Mouse (Mus musculus): ENCODE data around the gene Tsga13. TPM values are rescaled to one million over a fixed set of nuclear protein-coding genes. Genes with fewer than 3 reads are reported as not detected.

The Tsga13 gene
- polyA plus RNA-seq, 1 experiment from 2014 or later: 0.22 TPM

DNA sequence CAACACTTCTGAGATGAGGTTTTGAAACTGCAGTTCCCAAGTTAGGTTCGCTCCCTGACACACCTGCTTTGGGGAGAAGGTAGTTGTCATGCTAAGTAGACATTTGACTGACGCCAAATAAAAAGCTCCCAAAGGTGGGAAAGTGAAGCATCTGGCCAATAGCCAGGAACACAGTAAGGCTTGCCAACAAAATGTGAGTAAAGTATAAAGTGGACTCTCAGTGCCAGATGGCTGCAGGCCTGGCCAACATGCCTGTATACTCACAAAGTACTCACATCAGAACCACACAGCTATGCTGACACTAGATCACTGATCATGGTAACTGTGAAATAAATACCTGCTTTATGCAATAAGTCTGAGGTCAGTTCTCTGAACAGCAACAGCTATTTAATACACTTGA, 65.6 kb downstream of the Tsga13 start:
- ATAC-seq (ENCODE audit: low FRiP score, low TSS enrichment) (no peak), DNase-seq (ENCODE audit: low spot score) (no peak)
- Histone ChIP-seq H3K36me3 (ENCODE audit: control insufficient read depth, insufficient read depth, low read length) (no peaks in the 10 kb centered on the region), H3K4me2 (replicated peaks; ENCODE audit: low read depth) (no peak overlapping the region), H3K27me3 (ENCODE audit: control insufficient read depth, insufficient read depth, low read length) (no peaks in the 10 kb centered on the region), H3K9me3 (ENCODE audit: control insufficient read depth, low read length) (no peaks in the 10 kb centered on the region), H3K9ac (ENCODE audit: low read length) (no peak overlapping the region), H3K4me3 (ENCODE audit: low read depth, low read length) (no peak overlapping the region), H3K27ac (replicated peaks) (no peak overlapping the region), H3K4me1 (replicated peaks; ENCODE audit: control insufficient read depth, insufficient read depth) (no peaks in the 10 kb centered on the region)
- 66% methylated on average over 2 of the region's 2 CpGs for WGBS
- TF ChIP-seq EP300 (optimal IDR thresholded peaks at IDR 0.05) (no peak), CTCF (IDR thresholded peaks at IDR 0.05; ENCODE audit: low read depth) (no peak)

Other genes with a start within 250 kb of the Tsga13 start
- 4.0 and 4.7 TPM in 2 replicates for gene Cep41, start 221.8 kb downstream of the Tsga13 start, polyA plus RNA-seq (2015; fragmentation: Nextera tagmentation; extraction: Ambion mirVana)
- 156 and 168 TPM in 2 replicates for gene Mest, start 192.0 kb downstream of the Tsga13 start, polyA plus RNA-seq (2015; fragmentation: Nextera tagmentation; extraction: Ambion mirVana)
- 15.4 and 16.4 TPM in 2 replicates for gene Copg2, start 18.8 kb downstream of the Tsga13 start, polyA plus RNA-seq (2015; fragmentation: Nextera tagmentation; extraction: Ambion mirVana)
- 1.5 and 1.7 TPM in 2 replicates for gene Klf14, start 43.5 kb upstream of the Tsga13 start, polyA plus RNA-seq (2015; fragmentation: Nextera tagmentation; extraction: Ambion mirVana)